Mouse (Mus musculus) kidney, postnatal 36 days (tissue): Measurements from ENCODE around the gene Cnih4.
A peak's percentile ranks its signal among the peaks of the same experiment; 100 is the strongest.

Experiments used
- DNase-seq, 2 experiments: peaks; one replicate each; pipeline ENCODE4 v3.0.0; 2021 to 2022; ENCODE audit warnings: mixed read lengths in 2 of 2

Cnih4 gene

GRCm38 (mm10) chr1:181143950-181144836 lies at the start of gene Cnih4, which contains the start of gene Nvl:
Gene Cnih4, plus strand, starts transcription at chr1:181144693.
Gene Nvl, minus strand, starts transcription at chr1:181144204.
- DNase-seq, result peak; percentile 95 to 96

GRCm38 (mm10) chr1:181117112-181117511 lies 27.4 kb upstream of the Cnih4 start:
- no peak for DNase-seq

GRCm38 (mm10) chr1:181124145-181124544 lies 20.3 kb upstream of the Cnih4 start:
- DNase-seq, result no peak

- no peak for DNase-seq
These were observed 18.6 kb upstream of the Cnih4 start for GRCm38 (mm10) chr1:181125916-181126315.

- no peak for DNase-seq
These were observed 17.7 kb upstream of the Cnih4 start for GRCm38 (mm10) chr1:181126766-181127165.

- no peak for DNase-seq
These were observed 12.6 kb upstream of the Cnih4 start for GRCm38 (mm10) chr1:181131915-181132314.

GRCm38 (mm10) chr1:181138730-181139129 lies 5.8 kb upstream of the Cnih4 start:
- DNase-seq, result no peak

- DNase-seq, result no peak
These were observed 914 bp upstream of the Cnih4 start for GRCm38 (mm10) chr1:181143609-181143949.

- peak in 1 of 2 experiments; percentile 5 for DNase-seq
These were observed 473 bp downstream of the Cnih4 start for GRCm38 (mm10) chr1:181144966-181145365.

GRCm38 (mm10) chr1:181146187-181146586 lies 1.7 kb downstream of the Cnih4 start:
- no peak for DNase-seq

GRCm38 (mm10) chr1:181148540-181148939 lies 4.0 kb downstream of the Cnih4 start:
- peak; percentile 66 to 72 for DNase-seq

- DNase-seq, result no peak
These were observed 5.0 kb downstream of the Cnih4 start for GRCm38 (mm10) chr1:181149373-181150017.

- DNase-seq, result no peak
These were observed 5.9 kb downstream of the Cnih4 start for GRCm38 (mm10) chr1:181150431-181150826.

GRCm38 (mm10) chr1:181150827-181151534 lies 6.5 kb downstream of the Cnih4 start:
- peak; percentile 92 to 97 for DNase-seq

- no peak for DNase-seq
These were observed 7.0 kb downstream of the Cnih4 start for GRCm38 (mm10) chr1:181151541-181151940.

GRCm38 (mm10) chr1:181167816-181168215 lies 23.3 kb downstream of the Cnih4 start:
- no peak for DNase-seq

GRCm38 (mm10) chr1:181168377-181168776 lies 23.9 kb downstream of the Cnih4 start:
- DNase-seq, result no peak

GRCm38 (mm10) chr1:181170210-181170609 lies 25.7 kb downstream of the Cnih4 start:
- DNase-seq, result peak in 1 of 2 experiments; percentile 11

- no peak for DNase-seq
These were observed 44.4 kb downstream of the Cnih4 start for GRCm38 (mm10) chr1:181188925-181189324.

- DNase-seq, result no peak
These were observed 55.0 kb downstream of the Cnih4 start for GRCm38 (mm10) chr1:181199446-181199845.

- DNase-seq, result no peak
These were observed 65.7 kb downstream of the Cnih4 start for GRCm38 (mm10) chr1:181210147-181210546.

- peak; percentile 41 to 66 for DNase-seq
These were observed 66.3 kb downstream of the Cnih4 start for GRCm38 (mm10) chr1:181210601-181211402.
